Comparison of ENCODE assay signal across 21 mouse cellular contexts in the genomic region with DNA sequence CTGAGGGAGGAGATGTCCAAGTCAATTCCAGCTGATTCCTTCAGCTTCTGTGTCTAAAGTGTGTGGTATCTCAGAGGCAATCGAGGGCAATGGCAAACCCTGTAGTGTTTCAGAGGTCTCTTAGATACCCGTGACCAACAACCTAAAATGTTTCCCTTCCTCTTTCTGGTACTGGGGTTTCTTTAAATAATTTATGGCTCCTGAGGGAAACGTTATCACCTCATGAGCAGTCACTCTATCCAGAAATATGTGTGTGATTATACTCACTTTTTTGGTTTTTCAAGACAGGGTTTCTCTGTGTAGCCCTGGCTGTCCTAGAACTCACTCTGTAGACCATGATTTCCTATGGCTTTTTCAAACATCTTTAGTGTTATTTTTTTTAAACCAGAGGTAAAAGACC.
"Had no signal": no experiment of that assay in that cellular context is flagged by ENCODE, and none has a peak within 500 bp of the region (broad histone marks: within the 10 kb centered on the region; RNA-seq: fewer than 3 reads in every experiment).

No protein-coding gene starts in this region.

- H3K9me3 ChIP-seq: midbrain, embryonic 10.5 days; midbrain, embryonic 12.5 days; neural tube, embryonic 13.5 days; neural tube, embryonic 15.5 days; stomach, embryonic 15.5 days had no signal

- ATAC-seq: midbrain, embryonic 16.5 days had no signal

- H3K27ac ChIP-seq: midbrain, embryonic 10.5 days; midbrain, embryonic 12.5 days; neural tube, embryonic 13.5 days; neural tube, embryonic 15.5 days; stomach, embryonic 15.5 days; stomach, postnatal 0 days had no signal

- H3K27me3 ChIP-seq: midbrain, embryonic 12.5 days; neural tube, embryonic 13.5 days; neural tube, embryonic 15.5 days; stomach, embryonic 15.5 days had no signal

- H3K4me3 ChIP-seq: midbrain, embryonic 10.5 days; midbrain, embryonic 12.5 days; myocyte; neural tube, embryonic 13.5 days; neural tube, embryonic 15.5 days; stomach, embryonic 15.5 days had no signal

- DNase-seq: lung, adult 18-20 months; lung, embryonic 14.5 days; lung, postnatal 10 days; lung, postnatal 4 days; midbrain, embryonic 14.5 days; retina, postnatal 1 day; right cerebral cortex, adult 18-20 months; right cerebral cortex, postnatal 25 days; right cerebral cortex, postnatal 4 days; spleen, adult 18-20 months; thymus, adult 2 months; thymus, postnatal 25 days; thymus, postnatal 4 days had no signal

- H3K36me3 ChIP-seq: midbrain, embryonic 10.5 days; midbrain, embryonic 12.5 days; neural tube, embryonic 13.5 days; neural tube, embryonic 15.5 days; stomach, embryonic 15.5 days had no signal

- H3K9ac ChIP-seq: lung, embryonic 14.5 days; midbrain, embryonic 12.5 days; neural tube, embryonic 13.5 days; neural tube, embryonic 15.5 days; stomach, embryonic 15.5 days had no signal

- H3K4me2 ChIP-seq: lung, embryonic 14.5 days; midbrain, embryonic 12.5 days; neural tube, embryonic 13.5 days; neural tube, embryonic 15.5 days; stomach, embryonic 15.5 days had no signal
